Mouse (Mus musculus): Measurements from ENCODE around the gene Slc6a21.

DNA sequence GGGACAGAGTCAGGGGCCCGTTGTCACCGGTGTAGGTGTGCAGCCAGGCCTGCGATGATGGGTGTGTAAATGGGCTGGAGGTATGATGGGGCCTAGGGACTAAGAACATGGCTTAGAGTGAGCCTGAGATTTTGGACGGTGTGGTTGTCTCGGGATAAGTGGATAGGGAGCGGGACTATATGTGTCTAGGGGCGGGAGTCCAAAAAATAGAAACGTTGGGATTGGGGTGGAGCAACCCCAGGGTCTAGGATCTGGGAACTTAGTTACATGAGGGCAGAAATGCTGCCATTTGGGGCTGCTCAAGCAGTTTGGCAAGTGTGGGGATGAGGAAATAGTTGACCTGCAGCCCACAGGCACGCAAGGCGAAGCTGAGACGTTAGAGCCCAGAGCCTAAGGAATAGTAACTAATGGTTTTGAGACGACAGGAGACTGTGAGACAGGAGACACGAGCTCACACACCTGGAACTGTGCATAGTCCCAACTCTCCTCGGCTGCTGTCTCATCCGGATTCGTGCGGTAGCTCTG, 41.6 kb upstream of the Slc6a21 start:
- TF ChIP-seq POLR2A (IDR thresholded peaks at IDR 0.05; ENCODE audit: insufficient read length, low read depth) (no peak), MAX (IDR thresholded peaks at IDR 0.05; ENCODE audit: low read depth) (no peak), E2F4 (IDR thresholded peaks at IDR 0.05; ENCODE audit: insufficient read depth) (no peak)
